Mouse (Mus musculus) cortical plate, adult 2 months (tissue): ENCODE data around the gene 1700017B05Rik.

ENCODE experiments used
- CTCF ChIP-seq: fragments of 200-500 bp; IDR thresholded peaks from 2 replicates; pipeline ENCODE4 v1.5.1; 2011; ENCODE audit warnings: mild to moderate bottlenecking, control low read depth, low read length; ENCODE audit not compliant: insufficient read depth; ENCODE audit errors: extremely low read depth
- POLR2A ChIP-seq: fragments of 200-500 bp; IDR thresholded peaks from 2 replicates; pipeline ENCODE4 v1.6.1; 2011; ENCODE audit warnings: mild to moderate bottlenecking, low read length, control low read depth; ENCODE audit not compliant: insufficient read depth; ENCODE audit errors: extremely low read depth

DNA sequence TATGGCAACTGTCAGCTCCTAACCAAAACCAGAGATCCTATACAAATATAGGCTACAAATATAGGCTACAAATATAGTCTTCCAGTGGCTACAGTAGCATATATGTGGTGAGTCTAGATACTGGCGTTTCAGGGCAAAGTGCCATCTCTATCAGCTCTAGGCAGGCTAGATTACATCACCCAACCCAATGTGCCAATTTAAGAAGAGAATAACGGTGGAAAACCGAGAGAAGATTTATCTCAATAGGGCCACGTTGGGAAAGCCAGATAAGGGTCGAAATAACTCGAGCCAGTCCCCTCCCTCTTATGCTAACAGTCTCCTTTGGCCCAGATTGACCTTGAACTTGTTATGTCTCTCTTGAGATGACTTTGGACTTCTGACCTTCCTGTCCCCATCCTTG, 29.3 kb downstream of the 1700017B05Rik start:
- TF ChIP-seq CTCF (no peak), POLR2A (no peak)
